Mouse (Mus musculus): ENCODE measurements around the gene Smg7.

GRCm38 (mm10) chr1:152820911-152821695 lies 81.3 kb downstream of the Smg7 start:
- no peak for TF ChIP-seq POLR2A (IDR thresholded peaks at IDR 0.05; ENCODE audit: borderline replicate concordance, extremely low read depth, insufficient read depth, insufficient read length, poor library complexity, severe bottlenecking)
- TF ChIP-seq CTCF (IDR thresholded peaks at IDR 0.05; ENCODE audit: borderline replicate concordance, extremely low read depth, insufficient read depth, insufficient read length), result no peak
